Mouse (Mus musculus) embryonic fibroblast, embryonic 13.5 days (primary cell): Measurements from ENCODE around the gene Spaca6.

Experiments
- CTCF ChIP-seq: IDR thresholded peaks from 2 replicates; pipeline ENCODE4 v1.5.1; 2011; ENCODE audit warnings: mild to moderate bottlenecking, control low read depth, low read length, moderate library complexity, borderline replicate concordance; ENCODE audit not compliant: insufficient read depth
- POLR2A ChIP-seq: IDR thresholded peaks from 2 replicates; pipeline ENCODE4 v1.6.1; 2011; ENCODE audit warnings: low read depth, mild to moderate bottlenecking, control low read depth, low read length, moderate library complexity

GRCm38 (mm10) chr17:17879347-17879746 lies 52.4 kb downstream of the Spaca6 start:
- TF ChIP-seq POLR2A (no peak), CTCF (no peak)
